Mouse (Mus musculus) ovary, postnatal 36 days (tissue): Measurements from ENCODE around the gene Scimp.

ENCODE experiments used
- DNase-seq: peaks from one replicate; pipeline ENCODE4 v3.0.0; 2022; ENCODE audit warnings: low spot score, mixed read lengths

The Scimp gene

GRCm38 (mm10) chr11:70812365-70812764, at the start of gene Scimp:
Scimp (minus strand) TSS chr11:70812586.
- DNase-seq = no peak

- DNase-seq = no peak
These were observed 48.0 kb upstream of the Scimp start for GRCm38 (mm10) chr11:70860371-70860770.

GRCm38 (mm10) chr11:70846029-70846428, 33.6 kb upstream of the Scimp start:
- DNase-seq = no peak

- DNase-seq = no peak
These were observed 33.1 kb upstream of the Scimp start for GRCm38 (mm10) chr11:70845457-70845978.

- peak; percentile 98 for DNase-seq
These were observed 32.4 kb upstream of the Scimp start, which contains the start of gene Rabep1 for GRCm38 (mm10) chr11:70844559-70845456. Rabep1 (plus strand) TSS chr11:70844778.

DNA sequence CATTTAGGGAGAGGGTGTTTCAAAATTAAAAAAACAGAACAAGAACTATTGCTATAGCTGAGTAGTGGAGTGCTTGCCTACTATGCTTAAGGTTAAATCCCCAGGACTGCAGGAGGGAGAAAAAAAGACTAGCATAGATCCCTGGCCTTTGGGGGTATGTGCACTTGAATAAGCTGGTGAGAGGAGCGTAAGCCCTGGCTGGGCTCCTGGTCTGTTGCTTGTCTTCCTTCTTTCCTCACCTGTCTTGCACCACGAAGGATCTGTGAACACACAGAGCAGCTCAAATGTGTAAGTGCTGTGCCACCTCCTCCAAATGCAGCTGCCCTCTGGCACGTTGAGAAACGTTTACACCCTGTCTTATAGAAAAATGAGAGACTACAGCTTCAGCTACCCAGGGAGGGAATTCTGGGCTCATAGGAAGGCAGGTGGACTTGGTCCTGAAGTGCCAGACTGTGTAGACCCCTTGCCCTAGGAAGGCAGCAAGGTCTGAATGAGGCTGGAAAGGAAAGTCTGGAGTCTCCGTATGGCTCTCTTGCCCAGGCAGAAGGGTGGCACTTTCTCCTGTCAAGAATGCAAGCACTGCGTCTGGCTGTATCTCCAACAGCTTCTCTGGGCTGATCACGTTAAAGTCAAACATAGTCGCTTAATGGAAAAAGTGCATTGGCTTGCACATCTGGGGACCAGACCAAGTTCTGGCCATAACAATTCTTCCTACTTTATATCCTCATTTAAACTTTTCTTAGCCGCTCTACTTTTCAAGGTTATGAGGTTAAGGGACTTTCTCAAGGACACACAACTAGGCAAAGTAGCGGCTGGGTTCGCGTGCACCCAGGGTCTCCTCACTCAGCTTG, 31.5 kb upstream of the Scimp start:
- peak; percentile 16 for DNase-seq

- DNase-seq = no peak
These were observed 30.6 kb upstream of the Scimp start for GRCm38 (mm10) chr11:70842983-70843382.

GRCm38 (mm10) chr11:70838610-70839009, 26.2 kb upstream of the Scimp start:
- DNase-seq = no peak

- no peak for DNase-seq
These were observed 24.6 kb upstream of the Scimp start for GRCm38 (mm10) chr11:70837031-70837430.

- DNase-seq = no peak
These were observed 23.0 kb upstream of the Scimp start for GRCm38 (mm10) chr11:70835381-70835831.

DNA sequence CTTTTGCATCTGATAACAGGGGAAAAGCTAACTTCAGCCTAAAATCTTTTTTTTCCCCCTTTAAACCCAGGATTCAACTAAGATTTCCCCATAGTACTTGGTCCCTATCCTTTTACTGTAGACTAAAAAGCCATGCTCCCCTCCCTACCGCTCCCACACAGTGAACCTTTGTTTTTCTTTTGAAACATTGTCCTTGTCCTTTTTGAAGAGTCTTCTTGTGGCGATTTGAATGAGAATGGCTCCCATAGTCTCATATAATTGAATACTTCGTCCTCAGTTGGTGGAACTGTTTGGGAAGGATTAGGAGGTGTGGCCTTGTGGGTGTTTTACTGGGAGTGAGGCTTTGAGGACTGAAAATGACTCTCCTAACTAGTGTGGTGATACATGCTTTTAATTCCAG, 21.4 kb upstream of the Scimp start:
- no peak for DNase-seq

- no peak for DNase-seq
These were observed 21.0 kb upstream of the Scimp start for GRCm38 (mm10) chr11:70833408-70833807.

GRCm38 (mm10) chr11:70831201-70831600, 18.8 kb upstream of the Scimp start:
- DNase-seq = no peak

- no peak for DNase-seq
These were observed 16.7 kb upstream of the Scimp start for GRCm38 (mm10) chr11:70828975-70829615.

- DNase-seq = no peak
These were observed 13.8 kb upstream of the Scimp start for GRCm38 (mm10) chr11:70826207-70826606.

GRCm38 (mm10) chr11:70821728-70822591, 9.6 kb upstream of the Scimp start:
- peak; percentile 40 for DNase-seq

DNA sequence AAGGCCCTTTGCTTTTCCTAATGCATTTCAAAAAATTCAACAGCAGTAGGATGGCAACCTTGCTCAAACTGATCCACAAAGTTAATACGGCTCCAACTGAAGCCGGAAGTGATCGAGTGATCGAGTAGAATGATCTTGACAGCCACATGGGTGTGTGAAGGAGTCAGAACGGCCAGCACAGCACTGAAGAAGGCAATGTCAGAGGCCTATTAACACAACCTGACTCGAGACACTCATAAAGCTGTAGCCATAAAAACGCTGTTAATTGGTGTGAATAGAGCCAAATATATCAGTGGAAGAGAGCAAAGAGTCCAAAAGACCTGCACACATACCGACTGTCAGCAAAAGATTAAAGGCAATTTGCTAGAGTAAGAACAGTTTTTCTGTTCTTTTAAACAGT, 7.7 kb upstream of the Scimp start:
- no peak for DNase-seq

- no peak for DNase-seq
These were observed 4.4 kb upstream of the Scimp start for GRCm38 (mm10) chr11:70816770-70817169.

DNA sequence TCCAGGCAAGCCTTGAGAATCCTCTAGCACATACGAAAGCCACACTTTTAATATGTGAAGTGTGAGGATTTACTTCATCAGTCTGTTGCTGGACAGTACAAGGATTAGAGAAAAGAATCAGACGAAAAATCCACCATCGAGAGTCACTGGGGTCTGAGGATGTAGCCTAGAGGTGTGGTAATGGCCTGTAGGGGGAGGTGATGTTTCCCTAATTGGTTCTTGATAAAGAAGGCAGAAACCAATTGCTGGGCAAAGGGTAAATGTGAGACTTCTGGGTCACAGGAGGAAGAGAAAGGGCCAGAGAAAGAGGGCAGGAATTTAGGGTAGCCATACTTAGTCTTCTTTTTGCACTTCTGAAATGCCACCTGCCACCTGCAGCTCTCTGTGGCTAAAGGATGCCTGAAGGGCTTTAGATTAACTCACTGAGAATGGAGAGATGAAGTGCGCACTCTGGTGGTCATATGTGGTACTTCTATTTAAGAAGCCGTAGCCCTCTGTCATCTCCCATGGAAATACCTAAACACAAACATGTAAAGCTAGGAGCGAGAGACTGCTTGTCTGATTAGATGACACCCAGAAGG, 3.2 kb upstream of the Scimp start:
- no peak for DNase-seq

GRCm38 (mm10) chr11:70815071-70815470, 2.7 kb upstream of the Scimp start:
- DNase-seq = no peak
